Mouse (Mus musculus) mammary gland, adult 2 months (tissue): ENCODE results near the gene Cdkn2d. TPM values are rescaled to one million over a fixed set of nuclear protein-coding genes. Genes with fewer than 3 reads are reported as not detected.

Source experiments
- polyA plus RNA-seq: library from polyadenylated mRNA; depleted of rRNA; stranded (reverse); fragments of >200 nt; gene quantifications from 2 replicates; pipeline ENCODE4 v1.2.3, GENCODE M21; 2012; ENCODE audit warnings: low replicate concordance; rRNA removed

Cdkn2d gene
- 35.4 and 64.8 TPM in 2 replicates for polyA plus RNA-seq

DNA sequence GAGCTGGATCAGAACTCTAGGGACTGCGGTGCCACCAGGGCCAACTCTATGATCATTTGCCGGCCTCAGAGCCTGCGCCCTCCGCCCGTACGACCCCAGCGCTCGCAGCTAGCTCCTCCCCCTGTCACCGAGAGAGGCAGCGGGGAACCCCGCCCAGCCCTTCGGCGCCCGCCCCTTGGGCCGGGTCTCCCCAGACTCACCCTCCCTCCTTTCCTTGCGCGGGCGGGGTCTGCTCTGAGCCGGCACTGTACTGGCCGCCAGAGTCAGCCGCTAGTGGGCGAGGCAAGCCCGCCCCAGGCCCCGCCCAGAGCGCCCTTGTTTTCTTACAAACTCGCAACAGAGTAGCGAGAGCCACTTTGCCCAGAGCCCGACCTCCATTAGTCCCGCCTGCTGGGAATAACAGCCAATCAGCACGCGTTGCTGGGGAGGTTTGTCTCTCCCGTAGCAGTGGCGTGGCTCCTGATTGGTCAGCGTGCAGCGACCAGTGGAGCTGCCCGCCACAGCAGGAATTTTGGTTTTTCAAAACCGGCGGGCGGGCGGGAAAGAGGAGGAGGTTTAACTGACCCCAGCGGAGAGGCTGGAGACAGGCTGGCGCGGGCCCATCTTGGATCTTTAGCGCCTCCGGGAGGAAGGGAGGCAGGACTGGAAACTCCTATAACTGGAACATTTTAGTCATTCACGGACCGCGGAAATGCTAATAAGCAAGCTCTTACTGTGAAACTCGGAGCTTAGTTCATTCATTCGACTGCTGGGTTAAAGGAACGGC lies at the start of gene Cdkn2d:
TSS of gene Cdkn2d (minus strand) at position 386 of the 766 bp plus-strand sequence.

DNA sequence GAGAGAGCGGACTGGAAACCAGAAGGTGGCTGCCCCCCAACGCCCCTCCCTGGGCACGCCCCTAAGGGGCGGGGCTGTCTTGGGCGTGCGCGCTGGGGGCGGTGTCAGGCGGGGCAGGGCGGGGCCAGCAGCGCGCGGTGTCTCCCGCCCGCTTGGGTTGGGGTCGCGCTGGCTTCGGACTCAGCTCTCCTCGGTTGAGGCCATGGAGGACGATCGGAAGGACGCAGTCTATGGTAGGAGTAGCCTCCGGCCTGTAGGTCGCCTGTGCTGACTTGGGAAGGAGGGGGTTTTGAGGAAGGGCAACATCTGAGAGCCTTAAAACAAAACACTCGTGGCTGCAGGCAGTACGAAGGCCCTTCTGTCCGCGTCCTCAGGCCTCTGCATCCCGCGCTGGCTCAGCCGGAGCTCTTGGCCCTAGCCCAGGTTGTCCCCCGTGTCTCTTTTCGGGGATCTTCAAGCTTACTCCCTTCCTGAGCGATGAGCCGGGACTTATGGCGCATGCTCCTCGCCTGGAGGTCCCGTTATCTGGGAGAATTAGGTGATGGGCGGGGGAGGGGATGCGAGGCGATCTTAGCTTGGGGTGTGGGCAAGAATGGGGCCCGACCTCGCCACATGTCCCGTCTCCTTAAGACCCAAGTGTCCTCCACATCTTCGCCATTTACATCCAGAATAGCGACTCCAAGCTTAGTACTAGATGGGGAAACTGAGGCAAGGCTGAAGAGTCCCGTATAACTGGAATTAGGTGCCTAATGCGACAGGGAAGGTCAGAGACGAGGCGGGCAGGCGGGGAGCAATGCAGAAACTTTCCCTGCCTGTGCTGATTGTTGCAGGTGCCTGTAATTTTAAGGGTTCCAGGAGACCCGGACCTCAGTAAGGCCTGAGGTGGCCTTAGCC lies 29.7 kb upstream of the Cdkn2d start, which contains the start of gene Slc44a2:
TSS of gene Slc44a2 (plus strand) at position 80 of the 894 bp plus-strand sequence.

DNA sequence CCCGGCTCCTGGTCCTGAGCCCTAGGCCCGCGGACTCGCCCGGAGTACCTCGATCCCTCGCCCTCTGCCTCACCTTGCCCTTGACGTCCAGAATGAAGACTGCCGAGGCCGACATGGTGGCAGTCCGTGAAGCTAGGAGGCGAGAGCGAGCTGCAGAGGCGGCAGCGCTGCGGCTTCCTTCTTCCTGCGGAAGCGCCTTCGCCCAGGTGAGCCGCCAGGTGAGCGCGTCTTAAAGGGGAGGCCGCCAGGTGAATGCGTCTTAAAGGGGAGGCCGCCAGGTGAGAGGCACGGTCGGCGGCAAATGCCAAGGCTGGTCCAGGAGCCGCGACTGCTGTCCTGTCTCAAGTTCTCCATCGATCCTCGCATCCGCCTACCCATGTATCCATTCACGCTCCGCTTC lies 20.9 kb upstream of the Cdkn2d start, which contains the start of gene Ap1m2:
TSS of gene Ap1m2 (minus strand) at position 204 of the 400 bp plus-strand sequence.

DNA sequence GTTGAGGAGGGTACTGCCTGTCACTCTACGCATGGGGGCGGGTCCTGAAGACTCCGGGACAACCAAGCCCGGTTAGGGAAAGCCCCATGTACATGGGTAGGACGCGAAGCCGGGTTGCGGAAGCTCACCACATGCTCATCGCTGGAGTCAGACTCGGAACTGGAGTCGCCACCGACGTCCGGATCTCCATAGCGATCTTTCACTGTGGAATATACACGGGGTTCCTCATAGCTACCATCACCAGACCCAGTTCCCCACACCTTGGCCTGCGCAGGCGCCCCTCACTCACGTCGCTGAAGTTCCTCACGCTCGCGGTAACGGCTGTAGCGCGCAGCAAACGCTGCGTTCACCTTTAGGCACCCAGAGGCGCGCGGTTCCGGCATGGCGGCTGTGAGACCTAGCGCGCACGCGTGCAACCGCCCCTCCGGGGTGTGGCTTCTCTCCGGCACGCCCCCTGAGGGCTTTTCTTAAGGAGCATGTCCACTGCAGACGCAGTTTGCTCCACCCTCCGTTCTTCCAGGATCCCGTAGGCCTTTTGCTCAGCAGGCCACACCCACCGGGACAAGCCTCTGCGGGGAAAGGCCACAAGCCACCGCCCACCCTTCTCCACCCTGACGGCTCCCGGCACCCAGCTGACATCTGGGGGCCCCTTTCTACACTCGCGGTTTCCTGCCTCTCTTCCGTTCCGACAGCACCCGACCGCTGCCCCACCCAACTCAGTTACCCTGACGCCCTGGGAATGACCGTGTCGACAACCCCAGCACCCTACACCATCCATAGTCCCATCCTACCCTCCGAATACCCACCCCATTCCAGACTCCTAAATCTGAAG lies 3.4 kb downstream of the Cdkn2d start, which contains the start of gene Kri1:
TSS of gene Kri1 (minus strand) at position 399 of the 832 bp plus-strand sequence.

DNA sequence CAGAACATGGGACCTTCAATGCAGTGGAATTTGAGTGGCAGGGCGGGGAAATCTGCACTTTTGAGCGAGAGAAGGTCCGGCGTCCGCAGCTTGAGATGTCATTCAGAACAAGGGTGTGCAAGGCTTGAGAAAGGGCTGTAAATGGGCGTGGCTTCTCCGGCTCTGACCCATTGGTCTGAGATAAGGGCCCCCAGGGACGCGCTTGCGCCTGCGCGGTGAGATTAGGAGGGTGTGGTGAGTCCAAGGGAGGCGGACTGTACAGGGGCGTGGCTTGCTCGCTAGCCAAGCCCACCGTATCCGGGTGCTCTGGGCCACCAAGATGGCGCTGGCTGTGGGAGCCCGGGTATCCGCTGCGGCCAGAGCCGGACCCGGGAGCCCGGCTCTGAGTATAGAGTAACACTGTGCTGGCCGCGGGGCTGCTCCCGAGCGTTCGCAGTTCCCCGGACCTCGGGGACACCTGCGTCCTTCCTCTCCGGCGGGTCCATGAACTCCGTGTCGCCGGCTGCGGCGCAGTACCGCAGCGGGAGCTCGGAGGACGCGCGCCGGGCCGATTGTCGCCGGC lies 26.1 kb downstream of the Cdkn2d start, which contains the start of gene Atg4d:
TSS of gene Atg4d (plus strand) at position 294 of the 562 bp plus-strand sequence.

DNA sequence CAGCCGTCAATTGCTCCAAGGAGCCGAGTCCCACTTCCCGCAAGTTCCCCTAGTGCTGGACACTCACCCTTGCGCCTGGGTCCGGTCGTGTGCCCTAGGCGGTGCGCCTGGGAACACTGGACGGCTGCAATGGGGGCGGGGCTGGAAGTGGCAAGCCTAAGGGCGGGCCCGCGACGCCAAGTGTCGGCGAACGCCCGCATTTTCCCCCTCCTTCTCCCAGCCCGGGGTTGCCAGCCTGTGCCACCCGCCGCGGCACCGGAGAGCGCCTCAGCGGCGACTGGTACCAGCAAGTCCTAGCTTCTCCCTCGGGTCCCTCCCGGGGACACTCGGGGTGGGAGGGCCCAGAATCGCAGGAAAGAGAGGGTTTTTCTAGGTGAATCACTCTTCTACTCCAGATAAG lies 42.9 kb downstream of the Cdkn2d start, which contains the start of gene S1pr5:
TSS of gene S1pr5 (minus strand) at position 118 of the 400 bp plus-strand sequence.

DNA sequence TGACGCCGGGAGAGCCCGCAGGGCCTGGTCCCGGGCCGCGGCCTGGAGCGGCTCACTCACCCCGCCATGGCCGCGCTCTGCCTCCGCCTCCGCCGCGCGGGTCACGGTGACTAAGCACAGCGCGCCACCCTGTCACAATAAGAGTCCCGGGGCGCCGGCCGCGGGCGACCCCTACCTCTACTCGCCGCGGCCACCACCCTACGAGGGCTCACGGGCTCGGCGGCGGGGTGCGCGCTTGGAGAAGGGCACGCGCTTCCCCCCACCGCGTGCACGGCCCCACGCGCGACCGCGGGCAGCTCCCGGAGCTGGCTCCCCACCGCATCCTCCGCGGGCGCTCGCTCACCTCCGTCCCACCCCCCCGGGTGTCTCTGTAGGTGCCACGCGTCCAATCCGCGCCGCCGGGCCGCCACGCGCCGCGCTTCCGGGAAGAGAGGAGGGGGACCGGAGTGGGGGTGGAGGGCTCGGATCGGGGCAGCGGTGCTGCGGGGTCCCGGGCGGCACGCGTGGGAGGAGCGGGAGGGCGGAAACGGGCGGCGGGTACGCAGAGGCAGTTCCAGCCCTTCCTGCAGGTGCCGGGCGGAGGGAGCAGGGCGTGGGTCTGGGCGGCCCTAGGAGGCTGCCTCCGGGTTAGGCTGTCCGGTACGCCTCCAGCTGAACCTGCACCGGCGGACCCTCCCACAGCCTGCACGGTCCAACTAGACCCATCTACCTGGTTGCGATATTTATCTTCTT lies 52.3 kb downstream of the Cdkn2d start, which contains the start of gene Keap1:
TSS of gene Keap1 (minus strand) at position 629 of the 732 bp plus-strand sequence.

Other genes starting within 250 kb of the Cdkn2d start
- not detected in 2 replicates for gene Zglp1, start 224.3 kb downstream of the Cdkn2d start, polyA plus RNA-seq
- gene Gm49373, start 218.3 kb downstream of the Cdkn2d start, polyA plus RNA-seq: 0.12 and 0.17 TPM in 2 replicates
- 48.8 and 76.4 TPM in 2 replicates for gene Fdx1l, start 217.8 kb downstream of the Cdkn2d start, polyA plus RNA-seq
- gene Gm38431, start 199.4 kb downstream of the Cdkn2d start, polyA plus RNA-seq: 2.9 and 25.7 TPM in 2 replicates
- gene Raver1, start 199.4 kb downstream of the Cdkn2d start, polyA plus RNA-seq: 50.6 and 85.3 TPM in 2 replicates
- gene Tyk2, start 160.2 kb downstream of the Cdkn2d start, polyA plus RNA-seq: 37.7 and 50.2 TPM in 2 replicates
- gene Cdc37, start 141.4 kb downstream of the Cdkn2d start, polyA plus RNA-seq: 40.9 and 42.1 TPM in 2 replicates
- gene Pde4a, start 125.7 kb downstream of the Cdkn2d start, polyA plus RNA-seq: 15.3 and 24.3 TPM in 2 replicates
- 76.5 and 140 TPM in 2 replicates for gene Keap1, start 52.0 kb downstream of the Cdkn2d start, polyA plus RNA-seq
- gene S1pr5, start 43.0 kb downstream of the Cdkn2d start, polyA plus RNA-seq: 2.3 and 3.1 TPM in 2 replicates
- 40.1 and 41.1 TPM in 2 replicates for gene Atg4d, start 26.1 kb downstream of the Cdkn2d start, polyA plus RNA-seq
- 15.0 and 28.0 TPM in 2 replicates for gene Kri1, start 3.4 kb downstream of the Cdkn2d start, polyA plus RNA-seq
- gene Ap1m2, start 20.9 kb upstream of the Cdkn2d start, polyA plus RNA-seq: 13.0 and 16.7 TPM in 2 replicates
- gene Slc44a2, start 29.3 kb upstream of the Cdkn2d start, polyA plus RNA-seq: 95.6 and 161 TPM in 2 replicates
- gene Ilf3, start 76.5 kb upstream of the Cdkn2d start, polyA plus RNA-seq: 44.0 and 48.9 TPM in 2 replicates
- 45.3 and 50.5 TPM in 2 replicates for gene Qtrt1, start 120.4 kb upstream of the Cdkn2d start, polyA plus RNA-seq
- gene Dnm2, start 133.5 kb upstream of the Cdkn2d start, polyA plus RNA-seq: 113 and 271 TPM in 2 replicates
- gene Tmed1, start 218.8 kb upstream of the Cdkn2d start, polyA plus RNA-seq: 28.0 and 35.2 TPM in 2 replicates
- 19.5 and 28.6 TPM in 2 replicates for gene AB124611, start 234.8 kb upstream of the Cdkn2d start, polyA plus RNA-seq